ENCODE assay signal across 8 mouse cellular contexts in the genomic region with DNA sequence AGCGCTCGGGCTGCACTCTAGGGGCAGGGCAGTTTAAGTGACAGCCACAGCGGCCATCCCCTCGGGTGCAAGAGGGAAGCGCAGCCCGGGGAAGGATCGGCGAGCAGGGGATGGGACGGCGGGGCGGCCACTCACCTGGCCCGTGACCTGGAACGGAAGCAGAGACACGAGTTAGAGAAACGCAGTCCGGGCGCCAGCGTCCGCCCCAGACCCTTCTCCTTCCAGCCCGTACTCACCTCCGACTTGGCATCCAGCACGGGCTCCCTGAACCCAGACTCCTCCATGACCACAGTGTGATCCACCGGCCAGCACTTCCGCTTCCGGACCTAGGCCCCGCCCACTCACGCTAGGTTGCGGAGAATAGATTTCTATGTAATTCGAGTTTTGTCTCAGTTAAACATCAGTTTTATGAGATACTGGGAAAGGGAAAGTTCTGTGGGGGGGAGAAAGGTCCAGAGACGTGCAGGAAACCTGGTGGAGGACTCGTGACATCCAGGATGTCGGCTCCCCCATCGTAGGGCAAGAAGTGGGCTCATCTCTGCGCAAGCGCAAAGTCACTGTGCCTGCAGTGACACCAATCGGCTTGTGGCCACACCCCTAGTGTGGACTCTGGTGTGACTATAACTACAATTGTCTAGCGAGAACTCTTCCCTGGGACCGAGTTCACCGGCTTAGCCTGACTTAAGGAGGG. TPM values are rescaled to one million over a fixed set of nuclear protein-coding genes. Genes with fewer than 3 reads are reported as not detected.
DNase-seq lines count a peak whose midpoint lies in the region; ATAC-seq lines count a peak whose summit lies in the region.

A gene (minus strand): TSS at position 534 of the 691 bp plus-strand sequence.

- H3K36me3 ChIP-seq in megakaryocyte, embryonic 14.5 days (replicated peaks; ENCODE audit: low read length): peaks cover 16% of the 10 kb centered on the region

- no peaks in the 10 kb centered on the region for H3K9me3 ChIP-seq in megakaryocyte, embryonic 14.5 days

- H3K4me3 ChIP-seq in megakaryocyte, embryonic 14.5 days (replicated peaks): peak within 1 kb of the TSS; percentile 94

- peak; percentile 98 for DNase-seq in ZHBTc4 (ENCODE audit: low read depth, low spot score)
- DNase-seq in gastrocnemius, adult 8-10 months (ENCODE audit: low spot score in 2 of 2): peak; percentile 84 to 89
- peak; percentile 82 for DNase-seq in hindlimb bud, embryonic 11.5 days (ENCODE audit: extremely low spot score, low read depth, low spot score)
- peak; percentile 88 to 93 for DNase-seq in left cerebral cortex, adult 8-10 months (ENCODE audit: low spot score in 2 of 2)
- peak; percentile 94 to 96 for DNase-seq in right cerebral cortex, postnatal 10 days (ENCODE audit: low spot score in 2 of 2)
- peak; percentile 82 for DNase-seq in urinary bladder, postnatal 25 days (ENCODE audit: low spot score)

- H3K4me1 ChIP-seq in megakaryocyte, embryonic 14.5 days: peaks cover 22% of the 10 kb centered on the region

- ATAC-seq in common myeloid progenitor, adult 5-6 weeks (replicated peaks; ENCODE audit: low read depth, poor library complexity, severe bottlenecking): peak; percentile 97

- H3K27me3 ChIP-seq in megakaryocyte, embryonic 14.5 days (replicated peaks): no peaks in the 10 kb centered on the region

RNA-seq across cellular contexts. Expression of the gene that starts here (rescaled TPM):
- total RNA-seq in common myeloid progenitor, adult 5-6 weeks (2017): 24.2 and 33.8 TPM in 2 replicates
- 10 to 100 TPM; 11.1 to 16.8 (median 16.2) TPM for total RNA-seq in gastrocnemius, adult 8-10 months (2022)
- 10 to 100 TPM; 54.0 to 59.9 (median 57.5) TPM for total RNA-seq in left cerebral cortex, adult 8-10 months (2022)
- polyA plus RNA-seq in megakaryocyte, embryonic 14.5 days (2012; ENCODE audit: insufficient read depth, low replicate concordance): 2.4 and 7.9 TPM in 2 replicates

Comparison
In these comparisons a context has a peak if more than half of its experiments do, and no peak if none do; other contexts are left out.
1. Peak in every context shown above with its lines: DNase-seq, ATAC-seq and H3K4me3 ChIP-seq.